Mouse (Mus musculus) gastrocnemius, postnatal 36 days (tissue): Measurements from ENCODE around the gene S100a5. TPM values are rescaled to one million over a fixed set of nuclear protein-coding genes. Genes with fewer than 3 reads are reported as not detected.
A peak's percentile ranks its signal among the peaks of the same experiment; 100 is the strongest.

Source experiments
- DNase-seq, 2 experiments: peaks; one replicate each; pipeline ENCODE4 v3.0.0; 2022
- intact Hi-C: fragments of 180-260 bp; cut with DNase I; formaldehyde crosslinking; loops from one replicate; pipeline ENCODE4 v1.15.1; 2025
- total RNA-seq, 2 experiments: library from RNA; stranded (reverse); gene quantifications; 2 replicates each; pipeline ENCODE4 v1.2.3; 2021

Gene S100a5
- total RNA-seq, 2 experiments from 2014 or later, result 0.72 TPM; not detected in 1

- no peak for DNase-seq
- intact Hi-C loops, result no loop called here
Observed at GRCm38 (mm10) chr3:90599401-90599800, 8.9 kb upstream of the S100a5 start.

- intact Hi-C loops, result no loop called here
Observed at GRCm38 (mm10) chr3:90600036-90600435, 8.3 kb upstream of the S100a5 start.

GRCm38 (mm10) chr3:90600458-90601195 lies 7.7 kb upstream of the S100a5 start:
- intact Hi-C loops, result no loop called here
- peak in 1 of 2 experiments; percentile 51 for DNase-seq

More at GRCm38 (mm10) chr3:90600036-90600435, 8.3 kb upstream of the S100a5 start:
- DNase-seq, result no peak

GRCm38 (mm10) chr3:90601486-90602110 lies 6.7 kb upstream of the S100a5 start, which contains the start of gene Gm42674:
TSS of gene Gm42674 (plus strand) at chr3:90601904.
- intact Hi-C loops, result no loop called here
- DNase-seq, result no peak

GRCm38 (mm10) chr3:90603623-90604022 lies 4.7 kb upstream of the S100a5 start, which contains the start of gene S100a4:
TSS of gene S100a4 (plus strand) at chr3:90603771.
- no peak for DNase-seq
- intact Hi-C loops, result no loop called here

- intact Hi-C loops, result no loop called here
- peak; percentile 86 for DNase-seq
Observed at GRCm38 (mm10) chr3:90604416-90604815, 3.9 kb upstream of the S100a5 start.

DNA sequence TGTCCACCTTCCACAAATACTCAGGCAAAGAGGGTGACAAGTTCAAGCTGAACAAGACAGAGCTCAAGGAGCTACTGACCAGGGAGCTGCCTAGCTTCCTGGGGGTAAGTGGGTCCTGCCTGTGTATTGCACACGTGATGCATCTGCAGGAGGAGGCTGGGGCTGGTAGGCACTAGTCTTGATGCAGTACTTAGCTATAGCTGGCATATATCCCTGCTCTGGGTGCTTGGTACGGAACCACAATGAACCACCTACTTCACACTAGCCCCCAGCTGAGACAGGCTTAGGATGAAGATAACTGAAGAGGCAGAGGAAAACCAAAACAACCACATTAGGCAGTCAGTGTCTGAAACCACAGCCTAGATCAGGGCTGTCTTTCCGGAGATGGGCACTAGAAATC lies 3.3 kb upstream of the S100a5 start:
- no peak for DNase-seq
- intact Hi-C loops, result no loop called here

DNA sequence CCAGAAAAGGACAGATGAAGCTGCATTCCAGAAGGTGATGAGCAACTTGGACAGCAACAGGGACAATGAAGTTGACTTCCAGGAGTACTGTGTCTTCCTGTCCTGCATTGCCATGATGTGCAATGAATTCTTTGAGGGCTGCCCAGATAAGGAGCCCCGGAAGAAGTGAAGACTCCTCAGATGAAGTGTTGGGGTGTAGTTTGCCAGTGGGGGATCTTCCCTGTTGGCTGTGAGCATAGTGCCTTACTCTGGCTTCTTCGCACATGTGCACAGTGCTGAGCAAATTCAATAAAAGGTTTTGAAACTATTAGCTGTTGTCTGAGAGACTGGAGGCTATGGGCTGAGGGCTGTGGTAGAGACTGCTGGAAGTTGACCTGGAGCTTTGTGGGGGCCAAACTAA lies 2.6 kb upstream of the S100a5 start:
- DNase-seq, result no peak

DNA sequence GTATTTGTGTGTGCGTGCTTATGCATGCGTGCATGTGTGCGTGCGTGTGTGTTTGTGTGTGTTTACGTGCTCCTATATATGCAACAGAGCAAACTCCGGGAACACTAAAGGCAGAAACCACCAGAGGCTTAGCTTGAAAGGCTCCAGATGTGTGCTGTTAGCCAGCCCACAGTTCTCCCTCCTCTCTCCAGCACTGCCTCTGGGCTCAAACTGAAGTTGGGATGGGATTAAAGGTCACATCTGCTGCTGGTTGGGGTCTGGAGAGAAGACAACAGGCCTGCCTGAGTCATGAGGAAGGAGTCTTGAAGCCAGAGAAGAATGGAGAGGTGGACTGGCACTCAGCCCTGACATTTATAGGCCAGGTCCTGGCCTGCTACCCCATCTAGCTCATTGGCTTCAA lies 2.1 kb upstream of the S100a5 start:
- intact Hi-C loops, result no loop called here

More for the DNA sequence above, 2.6 kb upstream of the S100a5 start:
- intact Hi-C loops, result no loop called here

DNA sequence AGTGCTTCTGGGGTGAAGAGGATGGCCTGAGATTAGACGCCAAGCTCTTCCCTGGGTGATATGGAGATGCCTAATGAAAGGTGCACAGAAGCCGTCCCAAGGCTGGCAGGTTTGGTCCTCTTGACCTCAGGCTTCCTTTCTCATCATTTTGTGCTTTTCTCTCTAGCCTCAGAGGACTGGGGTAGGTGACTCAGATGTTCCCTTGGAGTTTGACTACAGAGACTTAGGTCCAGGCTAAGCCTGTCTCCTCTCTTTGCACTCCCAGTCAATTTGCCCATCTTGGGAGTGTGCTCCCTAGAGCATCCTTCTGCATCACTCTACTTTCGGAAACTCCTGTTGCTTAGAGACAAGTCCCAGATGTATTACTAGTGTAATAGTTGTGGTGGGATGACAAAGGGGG lies 962 bp upstream of the S100a5 start:
- intact Hi-C loops, result no loop called here

More for the DNA sequence above, 2.1 kb upstream of the S100a5 start:
- DNase-seq, result no peak

GRCm38 (mm10) chr3:90609102-90609501 lies 779 bp downstream of the S100a5 start:
- intact Hi-C loops, result no loop called here
- DNase-seq, result no peak

More for the DNA sequence above, 962 bp upstream of the S100a5 start:
- no peak for DNase-seq

DNA sequence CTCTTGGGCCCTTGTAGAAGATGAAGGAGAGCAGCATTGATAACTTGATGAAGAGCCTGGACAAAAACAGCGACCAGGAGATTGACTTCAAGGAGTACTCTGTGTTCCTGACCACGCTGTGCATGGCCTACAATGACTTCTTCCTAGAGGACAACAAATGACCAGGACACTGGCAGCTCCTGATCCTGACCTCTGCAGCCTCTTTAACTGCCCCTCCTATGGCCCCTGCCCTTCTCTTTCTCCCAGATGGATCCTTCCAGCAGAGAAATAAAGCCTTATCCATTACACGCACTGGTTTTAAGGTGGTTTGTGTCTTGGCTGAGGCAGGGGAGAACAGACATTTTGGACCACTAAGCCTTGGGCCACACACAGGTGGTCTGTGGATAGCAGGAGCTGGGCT lies 3.2 kb downstream of the S100a5 start:
- no peak for DNase-seq
- intact Hi-C loops, result no loop called here

GRCm38 (mm10) chr3:90612061-90612460 lies 3.7 kb downstream of the S100a5 start:
- intact Hi-C loops, result no loop called here
- no peak for DNase-seq

- peak; percentile 74 to 81 for DNase-seq
- intact Hi-C loops, result no loop called here
Observed at GRCm38 (mm10) chr3:90612728-90613291, 4.5 kb downstream of the S100a5 start, which contains the start of gene S100a6. TSS of gene S100a6 (plus strand) at chr3:90612882.

GRCm38 (mm10) chr3:90613461-90614147 lies 5.3 kb downstream of the S100a5 start:
- intact Hi-C loops, result loop anchor here (2.0 kb wide), 2 partner anchors 27 to 89 kb away; no protein-coding TSS in a partner anchor

GRCm38 (mm10) chr3:90614148-90614530 lies 5.8 kb downstream of the S100a5 start:
- DNase-seq, result no peak
- intact Hi-C loops, result loop anchor here (2.0 kb wide), 2 partner anchors 27 to 89 kb away; no protein-coding TSS in a partner anchor

More at GRCm38 (mm10) chr3:90613461-90614147, 5.3 kb downstream of the S100a5 start:
- no peak for DNase-seq

DNA sequence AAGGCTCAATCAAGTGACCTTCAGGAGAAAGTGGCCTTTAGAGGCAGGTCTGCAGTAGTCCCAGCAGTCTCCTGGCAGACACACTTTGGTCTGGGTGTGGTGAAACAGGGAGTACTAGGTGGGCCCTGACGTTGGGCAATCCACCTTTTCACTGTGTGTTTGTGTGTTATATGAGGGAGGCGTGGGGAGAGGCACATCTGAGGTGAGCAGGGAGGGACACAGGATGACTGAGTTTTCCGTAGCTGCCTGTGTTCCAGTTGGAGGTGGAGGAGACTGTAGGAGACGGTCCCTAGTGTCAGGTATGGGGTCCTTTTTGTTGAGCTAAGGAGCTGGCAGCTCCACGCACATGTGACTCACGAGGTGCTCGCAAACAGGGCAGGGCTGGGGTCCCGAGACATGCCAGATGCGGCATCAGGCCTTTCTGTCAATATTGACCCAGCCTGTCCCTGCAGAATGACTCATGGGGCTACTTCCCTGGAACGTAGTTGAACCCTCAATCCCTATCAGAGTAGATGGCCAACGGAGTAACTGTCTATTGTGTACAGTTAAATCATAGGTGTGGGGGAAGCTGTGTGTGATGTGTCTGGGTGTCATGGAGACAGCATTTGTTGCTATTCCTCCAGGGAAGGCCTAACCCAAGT lies 6.4 kb downstream of the S100a5 start:
- DNase-seq, result no peak
- intact Hi-C loops, result loop anchor here (2.0 kb wide), 2 partner anchors 28 to 90 kb away; no protein-coding TSS in a partner anchor

DNA sequence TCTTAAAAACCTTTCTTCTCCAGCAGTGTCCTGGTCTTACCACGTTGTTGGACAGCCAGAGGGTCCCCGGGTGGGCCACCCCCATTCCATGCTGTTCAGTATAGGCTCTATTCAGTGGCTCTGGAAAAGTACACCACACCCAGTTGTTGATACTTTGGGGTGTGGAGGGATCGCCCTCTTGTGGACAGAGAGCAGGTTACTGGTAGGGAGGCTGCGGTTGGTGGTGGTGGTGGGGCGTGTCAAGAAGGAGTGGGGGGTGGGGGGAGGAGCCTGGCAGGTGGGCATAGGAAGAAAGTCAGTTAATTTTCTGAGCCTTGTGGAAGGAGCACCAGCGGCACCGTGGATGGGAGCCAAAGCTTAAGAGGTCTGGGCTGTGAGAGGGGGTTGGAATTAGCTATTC lies 7.1 kb downstream of the S100a5 start:
- intact Hi-C loops, result loop anchor here (2.0 kb wide), 2 partner anchors 29 to 91 kb away; no protein-coding TSS in a partner anchor

DNA sequence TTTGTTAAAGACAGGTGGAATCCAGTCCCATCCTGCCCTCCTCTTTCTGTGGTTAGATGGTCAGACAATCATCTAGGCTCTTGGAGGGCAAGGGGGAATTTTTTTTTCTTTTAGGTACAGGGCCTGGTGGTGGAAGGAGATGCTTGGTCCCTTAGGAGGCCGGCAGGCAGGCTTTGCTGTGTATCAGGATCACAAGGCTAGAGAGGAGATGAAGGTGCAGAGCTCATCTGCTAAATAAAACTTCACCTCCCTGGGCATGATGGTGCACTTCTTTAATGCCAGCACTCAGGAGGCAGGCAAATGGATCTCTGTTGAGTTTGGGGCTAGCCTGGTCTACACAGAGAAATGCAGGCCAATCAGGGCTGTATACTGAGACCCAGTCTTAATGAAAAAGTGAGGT lies 7.6 kb downstream of the S100a5 start:
- no peak for DNase-seq
- intact Hi-C loops, result loop anchor here (2.0 kb wide), 2 partner anchors 29 to 91 kb away; no protein-coding TSS in a partner anchor

More for the DNA sequence above, 7.1 kb downstream of the S100a5 start:
- peak; percentile 64 to 74 for DNase-seq

GRCm38 (mm10) chr3:90617586-90617985 lies 9.3 kb downstream of the S100a5 start:
- intact Hi-C loops, result no loop called here
- DNase-seq, result no peak
